Mouse (Mus musculus) gastrocnemius, postnatal 36 days (tissue): ENCODE measurements around the gene Ptprn2. TPM values are rescaled to one million over a fixed set of nuclear protein-coding genes. Genes with fewer than 3 reads are reported as not detected.

ENCODE experiments used
- DNase-seq, 2 experiments: peaks; one replicate each; pipeline ENCODE4 v3.0.0; 2022
- intact Hi-C: fragments of 180-260 bp; cut with DNase I; formaldehyde crosslinking; loops from one replicate; pipeline ENCODE4 v1.15.1; 2025
- total RNA-seq, 2 experiments: library from RNA; stranded (reverse); gene quantifications; 2 replicates each; pipeline ENCODE4 v1.2.3; 2021

Gene Ptprn2
- total RNA-seq, 2 experiments from 2014 or later: not detected

- no peak for DNase-seq
- intact Hi-C loops: no loop called here
Measured at GRCm38 (mm10) chr12:116770911-116771310, 285.4 kb downstream of the Ptprn2 start.

- intact Hi-C loops: no loop called here
- no peak for DNase-seq
Measured at GRCm38 (mm10) chr12:116771493-116771892, 286.0 kb downstream of the Ptprn2 start.

- intact Hi-C loops: no loop called here
- no peak for DNase-seq
Measured at GRCm38 (mm10) chr12:116772081-116772566, 286.6 kb downstream of the Ptprn2 start.

GRCm38 (mm10) chr12:116773344-116773743 is 287.8 kb downstream of the Ptprn2 start:
- no peak for DNase-seq
- intact Hi-C loops: no loop called here

GRCm38 (mm10) chr12:116776447-116776846 is 290.9 kb downstream of the Ptprn2 start:
- intact Hi-C loops: no loop called here
- no peak for DNase-seq

GRCm38 (mm10) chr12:116778095-116779090 is 292.9 kb downstream of the Ptprn2 start:
- no peak for DNase-seq
- intact Hi-C loops: no loop called here

GRCm38 (mm10) chr12:116780419-116780818 is 294.9 kb downstream of the Ptprn2 start:
- no peak for DNase-seq
- intact Hi-C loops: no loop called here

- intact Hi-C loops: no loop called here
- DNase-seq: no peak
Measured at GRCm38 (mm10) chr12:116785731-116786130, 300.2 kb downstream of the Ptprn2 start.

- intact Hi-C loops: no loop called here
- DNase-seq: no peak
Measured at GRCm38 (mm10) chr12:116788346-116788745, 302.8 kb downstream of the Ptprn2 start.

GRCm38 (mm10) chr12:116803331-116803730 is 317.8 kb downstream of the Ptprn2 start:
- DNase-seq: no peak

GRCm38 (mm10) chr12:116804712-116805111 is 319.2 kb downstream of the Ptprn2 start:
- no peak for DNase-seq
- intact Hi-C loops: no loop called here

More at GRCm38 (mm10) chr12:116803331-116803730, 317.8 kb downstream of the Ptprn2 start:
- intact Hi-C loops: no loop called here

GRCm38 (mm10) chr12:116805129-116805809 is 319.7 kb downstream of the Ptprn2 start:
- intact Hi-C loops: no loop called here
- no peak for DNase-seq

- DNase-seq: no peak
- intact Hi-C loops: no loop called here
Measured at GRCm38 (mm10) chr12:116806089-116806488, 320.6 kb downstream of the Ptprn2 start.

GRCm38 (mm10) chr12:116813012-116813411 is 327.5 kb downstream of the Ptprn2 start:
- DNase-seq: no peak

GRCm38 (mm10) chr12:116819836-116820235 is 334.3 kb downstream of the Ptprn2 start:
- intact Hi-C loops: no loop called here
- no peak for DNase-seq

More at GRCm38 (mm10) chr12:116813012-116813411, 327.5 kb downstream of the Ptprn2 start:
- intact Hi-C loops: no loop called here

- intact Hi-C loops: no loop called here
- DNase-seq: no peak
Measured at GRCm38 (mm10) chr12:116823341-116823740, 337.8 kb downstream of the Ptprn2 start.

- no peak for DNase-seq
- intact Hi-C loops: no loop called here
Measured at GRCm38 (mm10) chr12:116827748-116828147, 342.2 kb downstream of the Ptprn2 start.

GRCm38 (mm10) chr12:116838611-116839192 is 353.2 kb downstream of the Ptprn2 start:
- no peak for DNase-seq
- intact Hi-C loops: no loop called here

- intact Hi-C loops: no loop called here
- DNase-seq: no peak
Measured at GRCm38 (mm10) chr12:116842723-116843272, 357.3 kb downstream of the Ptprn2 start.

GRCm38 (mm10) chr12:116846220-116846619 is 360.7 kb downstream of the Ptprn2 start:
- intact Hi-C loops: loop anchor here (1.0 kb wide), 1 partner anchor 9 kb away; no protein-coding TSS in a partner anchor
- DNase-seq: no peak
